Mouse (Mus musculus): ENCODE measurements around the gene Fam19a5. TPM values are rescaled to one million over a fixed set of nuclear protein-coding genes. Genes with fewer than 3 reads are reported as not detected.

The Fam19a5 gene
- polyA plus RNA-seq, 1 experiment from 2014 or later: 3.6 TPM

DNA sequence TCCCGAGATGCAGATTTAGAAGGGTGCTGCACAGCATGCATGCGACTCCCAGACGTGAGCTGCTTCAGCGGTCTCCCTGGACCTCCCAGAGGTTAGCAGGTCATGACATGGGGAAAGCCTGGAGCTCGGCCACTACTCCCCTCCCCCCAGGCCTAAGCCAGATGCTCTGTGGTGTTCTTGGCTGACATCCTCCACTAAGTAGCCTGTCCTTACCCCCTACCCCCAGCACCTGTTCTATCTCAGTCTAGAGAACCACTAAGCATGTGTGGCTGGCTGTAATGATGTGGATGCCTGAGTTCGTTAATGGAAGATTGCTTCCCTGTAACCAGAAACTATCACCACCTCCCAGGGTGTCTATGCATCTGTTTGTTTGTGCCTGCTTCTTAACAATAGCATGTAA lies 134.6 kb downstream of the Fam19a5 start:
- H3K36me3 ChIP-seq (ENCODE audit: control insufficient read depth, insufficient read depth, low read length): no peaks in the 10 kb centered on the region
- 49% methylated on average over 6 of the region's 6 CpGs for WGBS
- no peak overlapping the region for H3K27ac ChIP-seq (replicated peaks)
- H3K9me3 ChIP-seq (ENCODE audit: control insufficient read depth, low read length): no peaks in the 10 kb centered on the region
- ATAC-seq (ENCODE audit: low FRiP score, low TSS enrichment) (no peak), DNase-seq (ENCODE audit: low spot score) (no peak)
- H3K27me3 ChIP-seq (ENCODE audit: control insufficient read depth, insufficient read depth, low read length): no peaks in the 10 kb centered on the region
- H3K9ac ChIP-seq (ENCODE audit: low read length): no peak overlapping the region
- no peak overlapping the region for H3K4me3 ChIP-seq (ENCODE audit: low read depth, low read length)
- TF ChIP-seq EP300 (optimal IDR thresholded peaks at IDR 0.05) (no peak), CTCF (IDR thresholded peaks at IDR 0.05; ENCODE audit: low read depth) (no peak)
- no peak overlapping the region for H3K4me2 ChIP-seq (replicated peaks; ENCODE audit: low read depth)
- no peaks in the 10 kb centered on the region for H3K4me1 ChIP-seq (replicated peaks; ENCODE audit: control insufficient read depth, insufficient read depth)

DNA sequence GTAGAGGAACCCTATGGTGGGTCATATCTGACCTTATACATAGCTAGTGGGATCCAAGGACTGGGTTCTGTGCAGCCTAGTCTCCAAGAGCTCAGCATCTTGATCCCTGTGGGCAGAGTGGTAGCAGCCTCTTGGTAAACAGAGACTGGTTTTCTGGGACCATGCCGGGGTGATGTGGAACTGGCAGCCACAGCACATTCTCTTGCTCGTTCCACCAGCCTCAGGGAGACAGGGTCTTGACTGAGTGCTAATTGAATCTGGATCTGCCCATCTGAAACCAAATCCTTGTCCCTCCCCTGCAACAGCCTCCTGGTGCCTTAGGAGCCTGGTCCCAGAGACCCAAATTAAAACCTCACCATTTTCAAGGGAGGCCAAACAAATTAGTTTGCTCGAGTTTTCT lies 138.3 kb downstream of the Fam19a5 start:
- Histone ChIP-seq H3K9me3 (ENCODE audit: control insufficient read depth, low read length) (no peaks in the 10 kb centered on the region), H3K4me1 (replicated peaks; ENCODE audit: control insufficient read depth, insufficient read depth) (no peaks in the 10 kb centered on the region), H3K36me3 (ENCODE audit: control insufficient read depth, insufficient read depth, low read length) (no peaks in the 10 kb centered on the region), H3K4me2 (replicated peaks; ENCODE audit: low read depth) (no peak overlapping the region), H3K27me3 (ENCODE audit: control insufficient read depth, insufficient read depth, low read length) (no peaks in the 10 kb centered on the region), H3K4me3 (ENCODE audit: low read depth, low read length) (no peak overlapping the region), H3K9ac (ENCODE audit: low read length) (no peak overlapping the region), H3K27ac (replicated peaks) (no peak overlapping the region)
- ATAC-seq (ENCODE audit: low FRiP score, low TSS enrichment) (no peak), DNase-seq (ENCODE audit: low spot score) (no peak)
- TF ChIP-seq CTCF (IDR thresholded peaks at IDR 0.05; ENCODE audit: low read depth) (no peak), EP300 (optimal IDR thresholded peaks at IDR 0.05) (no peak)
- WGBS: 63% methylated on average over 3 of the region's 3 CpGs

DNA sequence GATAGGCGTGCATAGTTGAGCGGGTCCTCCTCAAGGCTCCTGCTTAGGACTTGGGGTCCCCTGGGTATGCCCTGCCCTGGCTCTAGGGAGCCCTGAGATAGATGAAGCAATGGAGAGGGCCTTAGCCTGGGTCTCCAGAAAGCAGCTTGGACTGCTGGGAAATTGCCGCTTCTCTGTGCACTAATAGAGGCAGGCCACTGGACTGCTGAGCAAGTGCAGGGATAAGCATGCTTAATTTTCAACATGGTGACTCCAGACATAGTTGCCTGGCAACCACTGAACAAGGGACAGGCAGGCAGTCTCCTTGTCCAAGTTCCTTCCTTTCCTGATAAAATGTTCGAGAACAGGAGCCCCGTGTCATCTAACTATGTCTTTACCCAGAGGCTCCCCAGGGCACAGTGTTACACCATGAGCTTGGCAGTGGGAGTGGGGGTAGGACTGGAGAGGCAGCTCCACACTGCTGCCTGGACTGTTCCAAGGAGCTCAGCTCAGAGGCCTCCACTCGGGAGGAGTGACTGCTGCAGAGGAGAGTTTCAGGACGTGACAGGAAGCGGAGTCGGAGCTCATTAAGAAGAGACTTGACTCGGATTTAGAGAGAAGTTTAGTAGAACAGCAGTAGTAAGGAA lies 142.4 kb downstream of the Fam19a5 start:
- no peak for ATAC-seq (ENCODE audit: low FRiP score, low TSS enrichment)
- H3K4me3 ChIP-seq (ENCODE audit: low read depth, low read length): no peak overlapping the region
- no peak for DNase-seq (ENCODE audit: low spot score)

DNA sequence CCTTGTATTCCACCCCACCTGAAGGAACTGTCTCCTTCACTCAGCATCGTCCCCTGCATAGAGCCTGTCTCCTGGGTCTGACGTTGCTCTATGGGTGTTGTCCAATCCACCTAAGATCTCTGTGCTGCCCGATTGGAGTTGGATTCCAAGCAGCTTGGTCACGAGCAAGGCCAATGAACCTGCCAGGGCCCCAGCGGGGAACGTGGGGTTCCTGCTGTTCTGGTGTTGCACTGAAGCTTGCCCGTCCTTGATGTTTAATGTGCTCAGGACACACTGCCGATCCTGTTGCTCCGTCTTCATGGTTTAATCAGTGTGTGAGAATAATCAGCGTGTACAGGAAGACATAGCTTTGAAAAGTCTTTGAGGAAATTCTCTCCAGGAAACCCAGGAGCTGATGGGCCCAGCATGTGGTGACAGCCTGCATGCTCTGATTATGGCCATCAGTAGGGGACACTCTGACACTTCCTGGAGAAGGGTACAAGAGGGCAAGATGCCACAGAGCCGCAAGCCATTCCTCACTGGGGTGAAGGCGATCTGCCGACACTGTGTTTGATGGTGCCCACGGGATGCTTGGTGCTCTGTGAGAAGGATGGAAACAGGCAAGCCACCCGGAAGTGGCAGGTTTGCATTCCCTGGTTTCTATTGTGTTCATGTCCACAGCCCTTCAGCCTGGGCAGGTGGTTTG lies 147.3 kb downstream of the Fam19a5 start:
- Histone ChIP-seq H3K4me1 (replicated peaks; ENCODE audit: control insufficient read depth, insufficient read depth) (no peaks in the 10 kb centered on the region), H3K4me3 (ENCODE audit: low read depth, low read length) (no peak overlapping the region), H3K27me3 (ENCODE audit: control insufficient read depth, insufficient read depth, low read length) (no peaks in the 10 kb centered on the region), H3K9ac (ENCODE audit: low read length) (no peak overlapping the region), H3K36me3 (ENCODE audit: control insufficient read depth, insufficient read depth, low read length) (no peaks in the 10 kb centered on the region), H3K4me2 (replicated peaks; ENCODE audit: low read depth) (no peak overlapping the region), H3K9me3 (ENCODE audit: control insufficient read depth, low read length) (no peaks in the 10 kb centered on the region), H3K27ac (replicated peaks) (no peak overlapping the region)
- ATAC-seq (ENCODE audit: low FRiP score, low TSS enrichment): no peak
- TF ChIP-seq CTCF (IDR thresholded peaks at IDR 0.05; ENCODE audit: low read depth) (no peak), EP300 (optimal IDR thresholded peaks at IDR 0.05) (no peak)
- WGBS: 85% methylated on average over 15 of the region's 15 CpGs
- no peak for DNase-seq (ENCODE audit: low spot score)

More for the DNA sequence above, 142.4 kb downstream of the Fam19a5 start:
- H3K4me2 ChIP-seq (replicated peaks; ENCODE audit: low read depth): no peak overlapping the region
- WGBS: 63% methylated on average over 10 of the region's 10 CpGs
- H3K9ac ChIP-seq (ENCODE audit: low read length): no peak overlapping the region
- H3K27me3 ChIP-seq (ENCODE audit: control insufficient read depth, insufficient read depth, low read length): no peaks in the 10 kb centered on the region
- no peak for TF ChIP-seq CTCF (IDR thresholded peaks at IDR 0.05; ENCODE audit: low read depth)
- TF ChIP-seq EP300 (optimal IDR thresholded peaks at IDR 0.05): no peak
- no peaks in the 10 kb centered on the region for H3K4me1 ChIP-seq (replicated peaks; ENCODE audit: control insufficient read depth, insufficient read depth)
- H3K9me3 ChIP-seq (ENCODE audit: control insufficient read depth, low read length): no peaks in the 10 kb centered on the region
- no peak overlapping the region for H3K27ac ChIP-seq (replicated peaks)
- no peaks in the 10 kb centered on the region for H3K36me3 ChIP-seq (ENCODE audit: control insufficient read depth, insufficient read depth, low read length)

DNA sequence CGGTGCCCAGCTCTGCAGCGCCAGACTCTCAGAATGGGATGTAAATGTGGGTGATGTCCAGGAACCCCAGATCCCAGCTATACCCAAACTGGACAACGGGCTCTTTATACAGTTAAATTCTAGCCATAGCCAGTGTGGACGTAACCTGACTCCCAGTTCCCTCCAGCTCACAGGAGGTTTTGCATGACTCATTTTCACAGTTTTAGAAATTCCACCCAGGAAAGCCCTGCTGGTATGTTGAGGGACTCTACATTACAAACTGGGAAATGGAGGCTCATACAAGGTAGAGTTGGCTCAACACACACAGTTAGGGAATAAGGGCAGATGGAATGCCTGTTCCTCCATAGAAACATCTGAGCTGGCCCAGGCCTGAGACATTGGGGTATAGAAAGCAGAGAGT lies 147.9 kb downstream of the Fam19a5 start:
- H3K4me3 ChIP-seq (ENCODE audit: low read depth, low read length): no peak overlapping the region
- no peak overlapping the region for H3K9ac ChIP-seq (ENCODE audit: low read length)
- no peak for TF ChIP-seq CTCF (IDR thresholded peaks at IDR 0.05; ENCODE audit: low read depth)
- TF ChIP-seq EP300 (optimal IDR thresholded peaks at IDR 0.05): no peak
- H3K27me3 ChIP-seq (ENCODE audit: control insufficient read depth, insufficient read depth, low read length): no peaks in the 10 kb centered on the region
- DNase-seq (ENCODE audit: low spot score) (no peak), ATAC-seq (ENCODE audit: low FRiP score, low TSS enrichment) (no peak)
- H3K27ac ChIP-seq (replicated peaks): no peak overlapping the region
- H3K9me3 ChIP-seq (ENCODE audit: control insufficient read depth, low read length): no peaks in the 10 kb centered on the region
- H3K4me1 ChIP-seq (replicated peaks; ENCODE audit: control insufficient read depth, insufficient read depth): no peaks in the 10 kb centered on the region
- no peaks in the 10 kb centered on the region for H3K36me3 ChIP-seq (ENCODE audit: control insufficient read depth, insufficient read depth, low read length)
- WGBS: 86% methylated on average over 4 of the region's 4 CpGs
- H3K4me2 ChIP-seq (replicated peaks; ENCODE audit: low read depth): no peak overlapping the region

DNA sequence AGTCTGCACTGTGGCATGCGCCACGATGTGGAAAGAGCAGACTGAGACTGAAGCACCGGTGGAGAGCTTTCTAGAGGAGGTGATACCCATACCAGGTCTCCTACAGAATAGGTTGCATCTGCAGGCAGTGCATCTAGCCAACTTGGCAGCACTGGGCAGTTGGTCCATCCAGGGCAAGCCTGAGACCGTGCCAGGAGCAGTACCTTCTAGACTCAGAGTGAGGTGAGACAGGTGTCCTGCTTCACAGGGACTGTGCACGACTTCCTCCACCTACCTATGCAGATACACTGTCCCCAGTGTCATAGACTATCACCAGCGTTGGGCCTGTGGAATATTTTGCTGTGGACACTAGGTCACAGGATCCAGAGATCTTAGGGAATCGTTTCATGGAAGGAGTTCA lies 148.3 kb downstream of the Fam19a5 start:
- H3K36me3 ChIP-seq (ENCODE audit: control insufficient read depth, insufficient read depth, low read length): no peaks in the 10 kb centered on the region
- no peak overlapping the region for H3K9ac ChIP-seq (ENCODE audit: low read length)
- no peaks in the 10 kb centered on the region for H3K4me1 ChIP-seq (replicated peaks; ENCODE audit: control insufficient read depth, insufficient read depth)
- H3K4me2 ChIP-seq (replicated peaks; ENCODE audit: low read depth): no peak overlapping the region
- H3K9me3 ChIP-seq (ENCODE audit: control insufficient read depth, low read length): no peaks in the 10 kb centered on the region
- H3K4me3 ChIP-seq (ENCODE audit: low read depth, low read length): no peak overlapping the region
- no peaks in the 10 kb centered on the region for H3K27me3 ChIP-seq (ENCODE audit: control insufficient read depth, insufficient read depth, low read length)
- H3K27ac ChIP-seq (replicated peaks): no peak overlapping the region
- 87% methylated on average over 7 of the region's 7 CpGs for WGBS
- TF ChIP-seq CTCF (IDR thresholded peaks at IDR 0.05; ENCODE audit: low read depth) (no peak), EP300 (optimal IDR thresholded peaks at IDR 0.05) (no peak)
- ATAC-seq (ENCODE audit: low FRiP score, low TSS enrichment): no peak
- DNase-seq (ENCODE audit: low spot score): no peak
